Mouse (Mus musculus) forebrain, embryonic 10.5 days (tissue): ENCODE measurements at regions not wholly inside any gene's neighbourhood (a gene's known extent, or its start where the extent isn't known, plus 50 kb on each side); places are given as distances from the start of the nearest gene placed in this dataset.

ENCODE experiments used
- DNase-seq: peaks from one replicate; pipeline ENCODE4 v3.0.0-alpha.2; 2017; ENCODE audit warnings: low spot score; ENCODE audit errors: extremely low spot score
- H3K27ac ChIP-seq: fragments of 300-500 bp; sonication (generic); 2 replicates; pipeline ENCODE4 v1.5.1; 2016; ENCODE audit warnings: mild to moderate bottlenecking
- H3K27me3 ChIP-seq: fragments of 300-500 bp; sonication (generic); 2 replicates; pipeline ENCODE4 v1.6.1; 2016; ENCODE audit warnings: mild to moderate bottlenecking; ENCODE audit not compliant: poor library complexity, severe bottlenecking
- H3K36me3 ChIP-seq: fragments of 300-500 bp; sonication (generic); replicated peaks from 2 replicates; pipeline ENCODE4 v1.6.1; 2016; ENCODE audit warnings: mild to moderate bottlenecking, moderate library complexity
- H3K4me1 ChIP-seq: fragments of 300-500 bp; sonication (generic); 2 replicates; pipeline ENCODE4 v1.6.1; 2016
- H3K4me3 ChIP-seq: fragments of 300-500 bp; sonication (generic); 2 replicates; pipeline ENCODE4 v1.5.1; 2016; ENCODE audit warnings: mild to moderate bottlenecking, moderate library complexity
- H3K9me3 ChIP-seq: fragments of 300-500 bp; sonication (generic); 2 replicates; pipeline ENCODE4 v1.6.1; 2016; ENCODE audit warnings: mild to moderate bottlenecking, moderate library complexity
- WGBS: fragments of 180-500 bp; shearing (Covaris S2); methylation state at CpG from one replicate; pipeline ENCODE4 v1.1.7; 2016; 5-methylcytosine and 5-hydroxymethylcytosine counted together

- DNase-seq: no peak
- 80% methylated on average over 5 of the region's 5 CpGs for WGBS
- Histone ChIP-seq H3K36me3 (no peaks in the 10 kb centered on the region), H3K4me1 (peaks cover 14% of the 10 kb centered on the region), H3K9me3 (no peaks in the 10 kb centered on the region), H3K27ac (no peak overlapping the region), H3K27me3 (no peaks in the 10 kb centered on the region), H3K4me3 (no peak overlapping the region)
These were observed 217.5 kb downstream of the Pik3r1 start for GRCm38 (mm10) chr13:101550526-101550925.

- Histone ChIP-seq H3K4me3 (no peak overlapping the region), H3K27me3 (no peaks in the 10 kb centered on the region), H3K9me3 (no peaks in the 10 kb centered on the region), H3K27ac (no peak overlapping the region), H3K4me1 (peaks cover 6% of the 10 kb centered on the region), H3K36me3 (no peaks in the 10 kb centered on the region)
- WGBS: 65% methylated on average over 6 of the region's 6 CpGs
- DNase-seq: no peak
These were observed 220.1 kb downstream of the Pik3r1 start for GRCm38 (mm10) chr13:101547887-101548286.

- no peaks in the 10 kb centered on the region for H3K36me3 ChIP-seq
- H3K27me3 ChIP-seq: no peaks in the 10 kb centered on the region
- H3K27ac ChIP-seq: no peak overlapping the region
- DNase-seq: no peak
- no peaks in the 10 kb centered on the region for H3K9me3 ChIP-seq
- peaks cover 6% of the 10 kb centered on the region for H3K4me1 ChIP-seq
- H3K4me3 ChIP-seq: no peak overlapping the region
- 95% methylated on average over 2 of the region's 2 CpGs for WGBS
These were observed 220.7 kb downstream of the Pik3r1 start for GRCm38 (mm10) chr13:101547365-101547764.

- H3K36me3 ChIP-seq: no peaks in the 10 kb centered on the region
- 50% methylated on average over 6 of the region's 6 CpGs for WGBS
- peaks cover 15% of the 10 kb centered on the region for H3K4me1 ChIP-seq
- H3K27ac ChIP-seq: peak overlapping the region; percentile 53
- H3K27me3 ChIP-seq: no peaks in the 10 kb centered on the region
- H3K4me3 ChIP-seq: no peak overlapping the region
- no peaks in the 10 kb centered on the region for H3K9me3 ChIP-seq
- no peak for DNase-seq
These were observed 222.5 kb downstream of the Pik3r1 start for GRCm38 (mm10) chr13:101545344-101546181.

- 55% methylated on average over 14 of the region's 14 CpGs for whole genome bisulfite sequencing
- Histone ChIP-seq H3K36me3 (no peaks in the 10 kb centered on the region), H3K27ac (peak overlapping the region; percentile 16), H3K4me3 (no peak overlapping the region), H3K27me3 (no peaks in the 10 kb centered on the region), H3K4me1 (peaks cover 27% of the 10 kb centered on the region), H3K9me3 (no peaks in the 10 kb centered on the region)
- DNase-seq: no peak
These were observed 227.4 kb downstream of the Pik3r1 start for GRCm38 (mm10) chr13:101540391-101541191.

- Histone ChIP-seq H3K4me1 (peaks cover 40% of the 10 kb centered on the region), H3K27ac (no peak overlapping the region), H3K9me3 (no peaks in the 10 kb centered on the region), H3K4me3 (no peak overlapping the region), H3K36me3 (no peaks in the 10 kb centered on the region), H3K27me3 (no peaks in the 10 kb centered on the region)
- WGBS: 88% methylated on average over 1 of the region's 1 CpGs
- DNase-seq: no peak
These were observed 229.9 kb downstream of the Pik3r1 start for GRCm38 (mm10) chr13:101538110-101538509.

GRCm38 (mm10) chr13:101536019-101536418 lies 232.0 kb downstream of the Pik3r1 start:
- no peaks in the 10 kb centered on the region for H3K9me3 ChIP-seq
- 91% methylated on average over 1 of the region's 1 CpGs for WGBS

GRCm38 (mm10) chr13:101535331-101535866 lies 232.6 kb downstream of the Pik3r1 start:
- Histone ChIP-seq H3K4me3 (no peak overlapping the region), H3K27me3 (no peaks in the 10 kb centered on the region), H3K4me1 (peaks cover 30% of the 10 kb centered on the region), H3K36me3 (no peaks in the 10 kb centered on the region), H3K27ac (no peak overlapping the region), H3K9me3 (no peaks in the 10 kb centered on the region)
- WGBS: 89% methylated on average over 3 of the region's 3 CpGs
- DNase-seq: no peak

More at GRCm38 (mm10) chr13:101536019-101536418, 232.0 kb downstream of the Pik3r1 start:
- DNase-seq: no peak
- H3K4me3 ChIP-seq: no peak overlapping the region
- no peak overlapping the region for H3K27ac ChIP-seq
- H3K36me3 ChIP-seq: no peaks in the 10 kb centered on the region
- H3K4me1 ChIP-seq: peaks cover 37% of the 10 kb centered on the region
- H3K27me3 ChIP-seq: no peaks in the 10 kb centered on the region

- no peaks in the 10 kb centered on the region for H3K36me3 ChIP-seq
- DNase-seq: no peak
- no peaks in the 10 kb centered on the region for H3K27me3 ChIP-seq
- H3K4me3 ChIP-seq: no peak overlapping the region
- peaks cover 23% of the 10 kb centered on the region for H3K4me1 ChIP-seq
- WGBS: 51% methylated on average over 6 of the region's 6 CpGs
- no peak overlapping the region for H3K27ac ChIP-seq
- no peaks in the 10 kb centered on the region for H3K9me3 ChIP-seq
These were observed 233.5 kb downstream of the Pik3r1 start for GRCm38 (mm10) chr13:101534490-101534889.

- 85% methylated on average over 4 of the region's 4 CpGs for WGBS
- no peaks in the 10 kb centered on the region for H3K36me3 ChIP-seq
- H3K4me1 ChIP-seq: peaks cover 17% of the 10 kb centered on the region
- no peaks in the 10 kb centered on the region for H3K27me3 ChIP-seq
- no peak for DNase-seq
- no peak overlapping the region for H3K27ac ChIP-seq
- H3K4me3 ChIP-seq: no peak overlapping the region
- no peaks in the 10 kb centered on the region for H3K9me3 ChIP-seq
These were observed 235.1 kb downstream of the Pik3r1 start for GRCm38 (mm10) chr13:101532913-101533312.

- Histone ChIP-seq H3K4me1 (no peaks in the 10 kb centered on the region), H3K9me3 (no peaks in the 10 kb centered on the region), H3K36me3 (no peaks in the 10 kb centered on the region), H3K4me3 (no peak overlapping the region), H3K27ac (no peak overlapping the region), H3K27me3 (no peaks in the 10 kb centered on the region)
- WGBS: 92% methylated on average over 5 of the region's 5 CpGs
- no peak for DNase-seq
These were observed 240.3 kb downstream of the Pik3r1 start for GRCm38 (mm10) chr13:101527691-101528090.

- Histone ChIP-seq H3K36me3 (no peaks in the 10 kb centered on the region), H3K4me1 (no peaks in the 10 kb centered on the region), H3K4me3 (no peak overlapping the region), H3K27me3 (no peaks in the 10 kb centered on the region), H3K9me3 (no peaks in the 10 kb centered on the region), H3K27ac (no peak overlapping the region)
- no peak for DNase-seq
- 95% methylated on average over 3 of the region's 3 CpGs for WGBS
These were observed 243.2 kb downstream of the Pik3r1 start for GRCm38 (mm10) chr13:101524781-101525180.

- WGBS: 91% methylated on average over 3 of the region's 3 CpGs
- H3K9me3 ChIP-seq: no peaks in the 10 kb centered on the region
- no peaks in the 10 kb centered on the region for H3K27me3 ChIP-seq
- H3K36me3 ChIP-seq: no peaks in the 10 kb centered on the region
- no peak for DNase-seq
- no peak overlapping the region for H3K4me3 ChIP-seq
- no peaks in the 10 kb centered on the region for H3K4me1 ChIP-seq
- H3K27ac ChIP-seq: no peak overlapping the region
These were observed 243.8 kb downstream of the Pik3r1 start for GRCm38 (mm10) chr13:101524223-101524622.
